Mouse (Mus musculus) liver, postnatal 0 days (tissue): ENCODE results near the gene Reg1.

Experiments used
- CTCF ChIP-seq: sonication (generic); IDR thresholded peaks from 2 replicates; pipeline ENCODE4 v1.5.1; 2016; ENCODE audit warnings: antibody characterized with exemption, low read depth
- EP300 ChIP-seq: IDR thresholded peaks from 2 replicates; pipeline ENCODE4 v1.6.1; 2016; ENCODE audit warnings: antibody characterized with exemption, low read depth, mild to moderate bottlenecking

DNA sequence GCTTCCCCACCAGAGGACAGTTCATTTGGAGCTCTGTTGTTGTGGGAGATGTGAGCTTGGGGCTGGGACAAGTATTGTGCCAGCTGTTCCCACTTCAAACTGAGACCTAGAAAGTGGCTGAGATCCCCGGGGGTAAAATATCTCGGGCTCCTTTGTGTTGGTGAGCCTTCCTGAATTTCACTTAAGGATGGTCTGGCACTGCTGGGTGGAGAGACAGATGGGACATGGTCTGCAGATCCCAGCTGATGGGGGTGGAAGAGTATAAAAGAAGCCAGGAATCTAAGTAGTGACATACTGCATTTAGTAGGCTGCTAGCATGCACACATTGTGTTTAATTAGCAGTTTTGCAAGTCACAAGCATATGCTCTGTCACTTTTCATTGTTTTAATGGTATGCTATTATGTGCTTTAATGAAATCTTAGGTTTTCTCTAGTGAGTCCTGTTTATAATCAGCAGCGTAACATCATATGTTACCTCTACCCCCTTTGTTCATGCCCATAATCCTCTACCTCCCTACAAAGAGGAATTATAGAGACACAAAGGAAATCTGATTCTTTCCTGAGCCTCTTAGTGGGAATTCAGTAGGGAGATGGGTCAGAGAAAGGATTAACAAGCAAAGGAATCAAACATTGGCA lies 37.8 kb downstream of the Reg1 start:
- no peak for TF ChIP-seq CTCF
- no peak for TF ChIP-seq EP300
